Mouse (Mus musculus) erythroblast, embryonic 14.5 days (primary cell): Measurements from ENCODE around the gene Gopc.

Source experiments
- GATA1 ChIP-seq: IDR thresholded peaks from 2 replicates; pipeline ENCODE4 v1.6.1; 2012; ENCODE audit warnings: low read length, inconsistent platforms, mixed read lengths
- TAL1 ChIP-seq: IDR thresholded peaks from 3 replicates; pipeline ENCODE4 v1.6.1; 2012; ENCODE audit warnings: low read length, inconsistent platforms, mixed read lengths

DNA sequence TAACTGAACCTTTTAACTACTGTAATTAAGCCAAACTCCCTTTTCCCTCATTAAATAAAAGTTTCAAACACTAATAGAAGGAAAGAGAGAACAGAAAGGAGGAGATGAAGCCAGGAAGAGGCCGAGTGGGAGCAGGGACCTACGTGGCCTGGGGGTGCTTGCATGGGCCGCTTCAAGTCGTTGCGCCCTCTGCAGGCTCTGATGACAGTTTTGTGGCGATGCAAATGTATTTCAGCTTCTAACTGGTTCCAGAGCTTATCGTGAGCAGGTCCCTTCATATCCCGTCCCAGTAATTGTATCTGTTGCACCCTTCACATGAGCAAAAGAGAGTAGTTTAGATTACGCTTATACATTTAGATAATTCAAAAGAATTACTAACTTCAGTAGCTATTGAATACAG is 28.7 kb downstream of the Gopc start:
- TF ChIP-seq TAL1 (no peak), GATA1 (no peak)
